Mouse (Mus musculus): Measurements from ENCODE around the gene Adamtsl4.
A peak's percentile ranks its signal among the peaks of the same experiment; 100 is the strongest.
"Not testable (repeated sequence)": the region's sequence is repeated elsewhere in the genome, so short reads cannot be mapped to it uniquely, and the experiment has no call there.

Adamtsl4 gene

GRCm38 (mm10) chr3:95675301-95676092, 12.2 kb downstream of the Adamtsl4 start:
- peak; percentile 88 for DNase-seq

DNA sequence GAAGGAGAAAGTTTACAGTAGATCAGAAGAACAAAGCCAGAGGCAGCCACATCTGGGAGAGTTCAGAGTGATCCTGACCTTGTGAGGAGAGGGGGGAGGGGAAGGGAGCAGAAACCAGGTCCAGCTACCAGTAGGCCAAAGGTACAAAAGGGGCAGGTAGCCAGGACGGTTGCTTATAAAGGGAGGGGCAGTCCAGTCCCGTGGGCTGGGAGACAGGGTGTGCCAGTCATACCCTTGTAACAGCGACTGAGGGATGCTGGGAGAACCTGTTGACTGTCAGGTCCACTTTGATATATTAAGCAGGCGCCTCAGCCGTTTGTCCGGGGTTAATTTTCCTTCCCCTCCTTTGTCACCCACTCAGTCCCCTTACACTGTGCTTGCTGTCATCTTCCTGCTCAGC, 12.9 kb downstream of the Adamtsl4 start:
- DNase-seq: peak; percentile 66

DNA sequence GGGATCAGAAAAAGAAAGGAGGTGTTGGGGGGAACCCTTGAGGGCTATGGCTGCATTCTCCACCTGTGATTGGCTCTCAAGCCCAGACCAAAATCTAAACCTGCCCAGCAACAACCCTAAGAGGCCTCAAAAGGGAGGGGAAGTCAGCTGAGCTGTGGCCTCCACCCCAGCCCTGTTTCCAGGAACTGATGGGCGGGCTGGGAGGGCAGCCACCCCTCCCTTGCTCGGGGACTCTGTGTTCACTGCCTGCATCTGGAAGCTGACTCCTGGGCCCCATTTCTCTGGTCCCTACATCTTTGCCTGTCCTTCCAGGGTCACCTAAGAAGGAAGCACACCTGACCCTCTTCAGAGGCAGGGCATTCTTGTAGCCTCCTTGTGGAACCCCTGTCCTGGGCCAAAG, 13.5 kb downstream of the Adamtsl4 start:
- DNase-seq: peak; percentile 74

GRCm38 (mm10) chr3:95673707-95674211, 14.0 kb downstream of the Adamtsl4 start:
- no peak for DNase-seq

DNA sequence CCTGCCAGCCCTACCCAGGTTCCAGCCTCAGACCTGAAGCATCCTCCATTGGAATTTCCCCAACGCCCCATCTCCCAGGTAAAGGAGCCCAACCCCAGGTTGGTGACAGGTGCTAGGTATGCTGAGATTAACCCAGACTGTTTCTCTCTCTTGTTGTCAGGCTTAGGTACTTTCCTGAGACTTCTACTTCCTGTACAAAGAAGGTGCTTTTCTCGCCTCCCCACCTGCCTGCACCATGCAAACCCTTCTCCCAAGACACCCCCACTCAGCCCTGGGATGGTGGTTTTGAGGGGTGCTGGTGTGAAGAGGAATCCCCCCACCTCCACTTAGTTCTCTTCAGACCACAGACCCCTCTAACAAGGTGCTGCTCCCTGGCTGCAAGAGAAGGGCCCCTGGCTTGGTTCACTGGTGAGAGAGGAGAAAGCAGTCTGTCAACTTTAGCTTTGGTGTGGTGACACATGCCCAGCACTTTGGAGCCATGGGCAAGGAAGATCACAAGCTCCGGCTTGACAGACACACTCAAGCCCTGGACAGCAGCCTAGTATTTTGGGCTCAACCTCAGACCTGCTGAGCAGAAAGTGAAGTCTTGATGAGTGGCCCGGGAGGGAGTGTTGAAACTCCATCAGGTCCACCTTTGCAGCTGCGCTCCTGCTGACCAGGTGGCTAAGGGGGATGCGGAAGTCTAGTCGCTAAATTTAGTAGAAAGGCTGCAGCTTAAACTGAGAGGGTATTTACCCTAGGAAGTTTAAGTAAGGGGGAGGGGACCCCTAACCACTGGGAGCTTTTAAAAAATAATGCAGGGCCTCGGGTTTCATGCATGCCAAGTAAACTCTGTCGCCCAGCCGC, 14.6 kb downstream of the Adamtsl4 start:
- DNase-seq: no peak

DNA sequence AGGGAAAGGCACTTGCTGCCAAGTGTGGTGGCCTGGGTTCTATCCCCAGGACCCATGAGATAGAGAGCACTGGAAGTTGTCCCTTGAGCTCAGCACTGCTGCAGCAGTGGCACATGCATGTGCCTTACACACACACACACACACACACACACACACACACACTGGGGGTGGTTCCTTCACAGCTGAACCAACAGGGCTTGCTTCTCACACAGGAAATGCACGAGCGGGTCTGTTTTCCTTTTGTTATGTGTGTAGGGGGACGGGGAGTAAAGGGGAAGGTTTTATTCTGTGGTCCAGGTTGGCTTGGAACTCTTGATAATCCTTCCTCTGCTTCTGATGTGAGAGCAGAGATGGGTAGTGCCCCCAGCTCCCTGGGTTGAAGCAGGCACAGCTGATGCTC, 15.3 kb downstream of the Adamtsl4 start:
- no peak for DNase-seq

DNA sequence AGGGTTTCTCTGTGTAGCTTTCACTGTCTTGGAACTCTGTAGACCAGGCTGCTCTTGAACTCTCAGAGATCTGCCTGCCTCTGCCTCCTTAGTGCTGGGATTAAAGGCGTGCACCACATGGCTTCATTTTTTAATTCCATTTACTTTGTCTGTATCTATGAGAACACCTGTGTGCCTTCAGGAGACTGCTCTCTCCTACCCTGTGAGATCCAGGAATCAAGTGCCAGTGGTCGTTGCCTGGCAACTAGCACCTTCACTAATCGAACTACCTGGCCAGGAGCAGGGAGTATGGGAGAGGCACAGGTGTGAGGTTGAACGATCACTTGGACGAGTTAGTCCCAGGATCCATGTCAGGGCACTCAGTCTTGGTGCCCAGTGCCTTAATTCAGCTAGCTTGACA, 16.5 kb downstream of the Adamtsl4 start:
- no peak for DNase-seq

DNA sequence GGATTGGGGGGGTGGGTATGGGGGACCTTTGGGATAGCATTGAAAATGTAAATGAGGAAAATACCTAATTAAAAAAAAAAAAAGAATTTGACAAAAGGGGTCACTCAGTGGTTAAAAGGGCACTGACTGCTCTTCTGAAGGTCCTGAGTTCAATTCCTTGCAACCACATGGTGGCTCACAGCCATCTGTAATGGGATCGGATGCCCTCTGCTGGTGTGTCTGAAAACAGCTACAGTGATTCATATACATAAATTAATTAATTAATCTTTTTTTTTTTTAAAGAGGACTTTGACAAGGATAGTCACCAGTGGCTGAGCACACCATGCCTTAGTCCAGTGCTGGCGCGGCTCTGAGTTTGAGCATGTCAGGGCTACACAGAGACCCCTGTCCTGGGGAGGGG, 17.3 kb downstream of the Adamtsl4 start:
- not testable (repeated sequence) for DNase-seq

GRCm38 (mm10) chr3:95669309-95669665, 18.4 kb downstream of the Adamtsl4 start:
- no peak for DNase-seq

GRCm38 (mm10) chr3:95668589-95669308, 19.0 kb downstream of the Adamtsl4 start:
- DNase-seq: peak; percentile 55

GRCm38 (mm10) chr3:95668026-95668425, 19.7 kb downstream of the Adamtsl4 start:
- peak; percentile 76 for DNase-seq

DNA sequence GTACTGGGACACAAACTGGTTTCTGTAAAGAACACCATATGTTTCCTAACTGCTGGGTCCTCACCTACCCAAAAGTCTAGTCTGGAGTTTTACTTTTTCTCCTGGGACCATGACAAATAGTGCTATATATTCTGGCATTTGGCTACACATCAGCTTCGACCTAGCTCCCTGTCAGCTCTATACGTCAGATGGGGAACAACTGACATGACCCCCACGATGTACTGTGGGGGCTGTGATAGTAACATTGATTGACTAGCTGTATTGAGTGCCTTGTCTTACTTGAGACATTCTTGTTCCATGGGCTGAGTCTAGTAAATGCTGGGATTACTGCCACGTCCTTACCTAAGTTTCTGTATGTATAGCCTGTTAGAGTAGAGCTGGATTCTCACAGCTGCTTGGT, 20.2 kb downstream of the Adamtsl4 start:
- DNase-seq: no peak

- peak; percentile 57 for DNase-seq
These were observed 21.4 kb downstream of the Adamtsl4 start for GRCm38 (mm10) chr3:95666124-95666844.

DNA sequence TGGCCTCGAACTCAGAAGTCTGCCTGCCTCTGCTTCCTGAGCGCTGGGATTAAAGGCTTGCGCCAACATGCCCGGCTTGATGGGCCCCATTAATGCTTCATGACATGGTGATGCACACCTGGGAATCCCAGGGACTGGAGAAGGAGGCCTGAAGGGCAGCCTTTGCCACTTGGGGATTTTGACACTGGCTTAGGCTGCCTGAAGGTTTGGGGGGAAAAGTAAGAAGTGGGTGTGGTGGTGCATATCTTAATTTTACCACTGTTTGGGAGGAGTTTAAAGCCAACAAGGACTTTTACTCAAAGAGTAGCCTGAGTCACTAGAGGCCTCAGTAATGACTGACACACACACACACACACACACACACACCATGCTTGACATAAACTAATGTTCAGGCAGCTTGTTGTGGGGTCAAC, 22.8 kb downstream of the Adamtsl4 start:
- no peak for DNase-seq

DNA sequence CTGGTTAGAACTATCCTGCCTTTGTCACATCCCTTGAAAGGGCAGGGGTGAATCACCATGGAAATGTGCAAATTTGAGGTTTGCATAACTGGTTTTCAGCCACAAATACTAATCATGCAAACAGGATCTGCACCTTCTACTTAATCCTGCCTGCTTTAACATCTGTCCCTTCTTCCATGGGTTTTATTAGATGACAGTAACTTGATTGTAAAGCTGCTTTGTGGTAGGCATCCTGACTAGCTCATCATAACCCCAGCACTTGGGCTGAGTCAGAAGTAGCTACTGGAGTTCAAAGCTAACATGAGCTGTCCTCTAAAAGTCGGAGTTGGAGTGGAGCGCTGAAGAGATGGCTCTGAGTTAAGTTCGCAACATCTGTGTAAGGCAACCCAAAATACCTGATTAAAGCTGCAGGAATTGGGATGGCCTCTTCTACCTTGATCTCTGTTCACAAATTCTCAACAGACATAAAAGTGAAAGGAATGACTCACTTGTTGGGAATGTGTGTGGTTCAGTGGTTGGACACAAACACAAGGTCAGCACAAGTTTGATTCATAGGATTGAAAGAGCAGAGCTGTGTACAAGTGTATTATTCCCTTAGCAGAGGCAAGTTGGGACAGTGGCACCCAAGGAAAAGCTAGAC, 23.6 kb downstream of the Adamtsl4 start:
- DNase-seq: no peak

DNA sequence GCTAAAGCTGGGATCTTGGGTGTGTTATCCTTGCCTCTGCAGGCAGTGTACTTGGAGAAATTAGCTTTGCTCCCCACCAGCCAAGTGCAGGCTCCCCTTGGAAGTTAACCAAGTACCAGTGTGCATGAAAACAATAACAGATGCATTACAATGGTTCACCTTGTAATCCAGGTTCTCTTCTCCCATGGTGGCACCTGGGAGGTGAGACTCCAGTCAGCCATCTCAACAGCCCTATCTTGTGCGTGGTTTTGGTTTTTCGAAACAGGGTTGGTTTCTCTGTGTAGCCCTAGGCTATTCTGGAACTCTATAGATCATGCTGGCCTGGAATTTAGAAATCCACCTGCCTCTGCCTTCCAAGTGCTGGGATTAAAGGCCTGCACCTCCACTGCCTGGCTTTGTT, 24.2 kb downstream of the Adamtsl4 start:
- no peak for DNase-seq

DNA sequence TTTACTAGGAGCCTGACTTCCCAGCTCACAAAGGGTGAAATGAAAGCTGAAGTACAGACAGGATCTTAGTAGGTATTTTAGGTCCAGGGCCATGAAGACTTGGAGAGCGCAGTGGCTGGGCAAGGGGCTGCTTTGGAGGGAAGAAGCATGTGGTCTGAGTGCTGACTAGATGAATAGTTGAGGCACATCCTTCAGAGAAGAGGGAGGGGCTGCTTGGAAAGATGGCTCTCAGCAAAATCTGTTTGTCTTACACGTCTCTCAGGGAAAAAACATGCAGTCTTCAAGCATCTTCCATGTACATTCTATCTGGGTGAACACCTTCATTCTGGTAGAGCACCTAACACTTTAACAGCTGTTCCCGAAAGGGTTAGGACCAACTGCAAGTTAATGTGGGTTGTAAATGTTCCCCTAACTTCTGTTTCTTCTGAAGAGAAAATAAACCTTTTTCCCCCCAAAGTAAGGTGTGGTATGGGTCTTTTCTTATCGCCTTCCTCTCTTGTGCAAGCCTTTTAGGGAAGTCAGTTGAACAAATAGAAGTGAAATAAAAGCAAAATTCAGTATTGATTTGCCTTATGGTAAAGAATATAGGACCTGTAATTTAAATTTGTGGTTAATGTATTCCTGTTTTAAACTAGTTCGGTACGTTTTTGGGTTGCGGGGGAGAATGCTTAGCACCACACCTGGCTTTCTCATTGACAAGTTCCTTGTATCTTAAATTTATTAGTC, 24.8 kb downstream of the Adamtsl4 start:
- DNase-seq: no peak

DNA sequence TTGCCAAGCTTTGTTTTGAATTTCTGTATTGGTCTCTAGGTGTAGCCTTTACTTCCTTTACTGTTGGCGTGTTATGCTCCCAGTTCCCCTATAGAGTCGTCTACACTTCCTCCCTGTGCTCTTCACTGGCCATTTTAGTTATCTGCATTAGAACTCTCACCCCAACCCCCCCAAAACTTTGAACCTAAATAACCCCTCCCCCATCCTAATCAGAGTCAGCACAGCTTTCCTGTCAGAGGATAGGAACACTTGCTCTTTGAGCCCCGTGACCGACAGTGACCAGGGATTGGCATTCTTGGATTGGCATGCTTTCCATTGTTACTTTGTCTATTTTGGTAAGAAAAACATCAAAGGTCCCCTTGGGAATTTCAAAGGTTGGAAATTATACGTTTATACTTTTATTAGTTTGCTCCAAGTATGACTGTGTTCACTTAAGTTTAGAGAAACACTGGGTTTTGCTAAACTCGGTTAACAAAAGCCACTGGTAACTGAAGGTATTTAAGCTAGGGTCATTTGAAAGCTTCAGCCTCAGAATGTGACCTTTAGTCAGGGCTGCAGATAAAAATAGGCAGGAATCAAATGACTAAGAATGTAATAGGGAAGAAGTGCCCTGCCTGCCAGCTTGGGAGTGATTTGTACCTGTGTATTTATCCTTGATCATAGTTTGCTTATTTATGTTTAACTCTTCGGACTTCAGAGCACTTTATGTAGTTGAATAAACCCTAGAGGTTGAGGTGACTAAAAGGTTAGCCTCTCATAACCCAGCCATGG, 25.6 kb downstream of the Adamtsl4 start:
- no peak for DNase-seq

DNA sequence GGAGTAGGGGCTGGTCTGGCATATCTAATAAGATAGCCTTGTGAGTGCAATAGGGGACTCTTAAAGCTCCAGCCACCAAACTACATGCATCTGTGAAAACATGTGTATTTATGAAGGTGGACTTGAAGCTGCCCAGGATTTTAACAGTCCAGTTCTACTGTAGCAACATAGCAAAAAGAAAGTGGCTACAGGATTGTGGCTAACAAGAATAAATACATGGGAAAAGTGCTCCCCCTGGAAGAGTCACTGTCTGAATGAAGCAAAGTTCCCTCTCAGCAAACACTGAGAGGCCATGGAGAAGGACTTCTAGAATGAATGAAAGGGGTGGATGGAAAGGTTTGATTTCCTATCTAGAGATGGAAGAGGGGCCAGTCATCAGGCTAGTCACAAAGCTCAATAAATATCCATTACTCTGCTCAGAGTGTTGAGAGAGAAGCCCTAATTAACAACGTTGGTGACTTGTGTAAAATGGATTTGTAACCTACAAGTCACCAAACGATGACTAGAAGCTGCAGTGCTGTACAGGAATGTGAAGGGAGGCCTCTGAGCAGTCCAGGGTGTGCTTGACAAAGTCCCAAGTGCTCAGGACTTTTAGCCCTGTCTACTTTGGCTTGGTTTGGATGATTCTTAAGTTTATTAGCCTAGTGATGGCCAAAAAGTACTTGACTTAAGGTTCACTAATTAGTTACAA, 26.8 kb downstream of the Adamtsl4 start:
- no peak for DNase-seq

DNA sequence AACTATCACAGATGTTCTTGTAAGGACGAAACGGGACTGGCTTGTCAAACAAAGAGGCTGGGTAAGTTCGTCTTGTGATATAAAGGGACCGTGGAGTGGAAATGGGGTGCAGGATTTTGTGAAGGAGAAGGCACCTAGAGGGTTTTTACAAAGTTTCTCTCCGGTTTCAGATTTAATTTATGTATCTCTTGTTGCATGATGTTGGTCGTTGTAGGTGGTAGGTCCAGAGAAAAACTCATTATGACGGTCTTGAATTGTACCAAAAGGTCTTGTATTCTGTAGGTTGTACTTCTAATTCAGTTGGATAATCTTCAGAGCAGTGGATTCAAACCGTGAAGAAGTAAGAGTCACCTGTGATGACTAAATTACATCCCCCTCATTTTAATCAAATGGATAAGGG, 27.8 kb downstream of the Adamtsl4 start:
- DNase-seq: no peak

Measured in kidney, adult 18-20 months (tissue).